Mouse (Mus musculus): ENCODE measurements around the gene Dusp2.

DNA sequence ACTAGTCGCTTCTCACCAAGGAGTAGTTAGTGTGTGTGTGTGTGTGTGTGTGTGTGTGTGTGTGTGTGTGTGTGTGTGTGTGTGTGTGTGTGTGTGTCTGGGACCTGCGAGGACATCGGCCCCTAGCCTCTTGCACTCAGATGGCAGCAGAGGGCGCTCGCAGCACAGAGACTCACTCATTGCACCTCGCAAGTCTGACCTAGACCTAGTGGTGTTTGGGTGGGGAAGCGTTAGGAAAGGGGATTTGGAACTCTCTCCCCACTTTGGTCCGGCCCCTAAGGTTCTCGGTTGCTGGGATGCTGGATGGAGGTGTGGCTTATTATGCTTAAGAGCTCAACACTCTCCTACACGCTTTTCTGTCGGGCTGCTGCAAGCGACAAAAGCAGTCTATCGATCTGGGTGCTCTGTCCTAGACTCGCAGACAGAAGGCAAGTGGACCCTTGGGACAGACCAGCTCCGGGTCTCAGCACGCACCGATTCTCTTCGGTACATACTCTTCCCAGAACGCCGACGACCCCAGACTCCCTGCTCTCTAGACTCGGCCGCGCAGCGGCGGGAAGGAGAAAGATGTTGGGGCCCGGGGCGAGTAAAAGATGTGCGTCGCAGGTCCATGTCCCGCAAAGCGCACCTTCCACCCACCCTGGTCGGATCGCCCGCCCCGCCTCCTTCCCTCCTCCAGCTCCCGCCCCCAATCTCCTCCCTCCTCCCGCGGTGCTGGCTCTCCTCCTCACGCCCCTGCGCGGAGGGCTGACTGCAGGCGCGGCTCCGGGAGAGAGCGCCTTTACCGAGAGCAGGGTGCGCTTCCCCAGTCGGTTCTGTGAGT lies 26.7 kb downstream of the Dusp2 start, which contains the start of gene Adra2b:
- TF ChIP-seq CTCF (IDR thresholded peaks at IDR 0.05; ENCODE audit: low read depth) (peak; percentile 94), EP300 (IDR thresholded peaks at IDR 0.05; ENCODE audit: low read depth) (no peak)

Data from liver, postnatal 0 days (tissue).